Mouse (Mus musculus): ENCODE measurements around the gene Gm49325. TPM values are rescaled to one million over a fixed set of nuclear protein-coding genes. Genes with fewer than 3 reads are reported as not detected.
A peak's percentile ranks its signal among the peaks of the same experiment; 100 is the strongest.

Gm49325 gene
- total RNA-seq, 1 experiment, result 5.4 TPM

DNA sequence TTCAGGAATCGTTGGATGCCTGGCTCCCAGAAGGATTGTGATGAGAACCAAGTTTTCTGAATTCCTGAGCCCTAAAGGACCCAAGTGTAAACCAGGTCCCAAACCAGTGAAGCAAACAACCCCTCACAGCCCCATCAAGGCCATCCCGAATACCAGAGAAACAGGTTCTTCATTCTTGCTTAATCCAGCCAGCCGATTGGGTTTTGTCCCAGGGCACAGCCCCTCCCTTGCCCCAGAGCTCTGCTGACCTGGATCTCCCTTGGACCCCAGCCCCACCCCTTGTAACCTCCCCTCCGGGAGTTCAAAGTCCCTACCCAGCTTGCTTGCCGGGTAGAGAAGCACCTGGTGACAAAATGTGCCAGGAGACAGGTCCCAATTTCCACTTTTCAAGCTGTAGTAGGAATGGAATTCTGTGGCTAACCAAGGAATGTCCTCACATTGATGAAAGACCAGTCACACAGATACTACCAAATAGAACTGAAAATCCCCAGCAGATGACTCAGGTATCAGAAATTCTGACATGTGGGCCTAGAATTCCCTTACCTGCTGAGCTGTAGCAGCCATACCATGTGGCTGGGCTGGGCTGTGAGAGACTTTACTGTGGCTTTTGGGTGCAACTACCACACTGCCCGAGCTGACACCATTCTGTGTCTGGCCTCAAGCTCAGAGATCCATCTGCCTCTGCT lies 35.9 kb upstream of the Gm49325 start:
- no peak overlapping the region for H3K27ac ChIP-seq (ENCODE audit: insufficient read depth, low read depth, low read length, poor library complexity, severe bottlenecking)
- TF ChIP-seq MAFK (IDR thresholded peaks at IDR 0.05; ENCODE audit: insufficient read depth, low read depth, low read length), result no peak
- TF ChIP-seq ZNF384 (IDR thresholded peaks at IDR 0.05; ENCODE audit: low read depth, low read length), result no peak
- no peak for TF ChIP-seq CHD2 (IDR thresholded peaks at IDR 0.05; ENCODE audit: low read depth, low read length)
- no peak for TF ChIP-seq ZC3H11A (IDR thresholded peaks at IDR 0.05; ENCODE audit: borderline replicate concordance, low read depth, low read length)
- no peak for TF ChIP-seq HCFC1 (IDR thresholded peaks at IDR 0.05; ENCODE audit: borderline replicate concordance, insufficient read depth, low read length)
- H3K4me1 ChIP-seq (ENCODE audit: control insufficient read depth in 2 of 2, insufficient read depth in 2 of 2, low read length in 2 of 2, poor library complexity in 1 of 2), result peaks cover 2 to 23% of the 10 kb centered on the region in 2 experiments; a peak in 3 of 4 replicates
- H3K9me3 ChIP-seq (ENCODE audit: control insufficient read depth, insufficient read depth, low read depth, low read length), result no peaks in the 10 kb centered on the region
- DNase-seq (ENCODE audit: low read depth, low spot score), result no peak
- no peaks in the 10 kb centered on the region for H3K36me3 ChIP-seq (ENCODE audit: control insufficient read depth, insufficient read depth, low read length, poor library complexity, severe bottlenecking)
- no peak overlapping the region for H3K9ac ChIP-seq (ENCODE audit: insufficient read depth, low read depth, low read length, poor library complexity, severe bottlenecking)
- in situ Hi-C loops (cut with MboI; ENCODE audit: low sequenced_read_pairs in 2 of 2, unreplicated experiment in 2 of 2), result no loop called here
- no peak overlapping the region for H3K4me3 ChIP-seq (ENCODE audit: insufficient read depth in 1 of 2, low read depth in 1 of 2, low read length in 2 of 2, poor library complexity in 1 of 2, severe bottlenecking in 1 of 2)

- peak; percentile 51 for DNase-seq (ENCODE audit: low read depth, low spot score)
- Histone ChIP-seq H3K27ac (ENCODE audit: insufficient read depth, low read depth, low read length, poor library complexity, severe bottlenecking) (peak overlapping the region; percentile 61), H3K36me3 (ENCODE audit: control insufficient read depth, insufficient read depth, low read length, poor library complexity, severe bottlenecking) (no peaks in the 10 kb centered on the region), H3K9me3 (ENCODE audit: control insufficient read depth, insufficient read depth, low read depth, low read length) (no peaks in the 10 kb centered on the region), H3K9ac (ENCODE audit: insufficient read depth, low read depth, low read length, poor library complexity, severe bottlenecking) (no peak overlapping the region), H3K4me3 (ENCODE audit: insufficient read depth in 1 of 2, low read depth in 1 of 2, low read length in 2 of 2, poor library complexity in 1 of 2, severe bottlenecking in 1 of 2) (no peak overlapping the region), H3K4me1 (ENCODE audit: control insufficient read depth in 2 of 2, insufficient read depth in 2 of 2, low read length in 2 of 2, poor library complexity in 1 of 2) (peaks cover 2 to 23% of the 10 kb centered on the region in 2 experiments; a peak in 3 of 4 replicates)
- in situ Hi-C loops (cut with MboI; ENCODE audit: low sequenced_read_pairs in 2 of 2, unreplicated experiment in 2 of 2), result no loop called here
- TF ChIP-seq CHD2 (IDR thresholded peaks at IDR 0.05; ENCODE audit: low read depth, low read length) (no peak), ZC3H11A (IDR thresholded peaks at IDR 0.05; ENCODE audit: borderline replicate concordance, low read depth, low read length) (peak; percentile 7; the same call in 1 of the 2 replicates)
These were observed 33.8 kb upstream of the Gm49325 start for GRCm38 (mm10) chr10:77572225-77572624.

GRCm38 (mm10) chr10:77573162-77573561 lies 32.8 kb upstream of the Gm49325 start:
- in situ Hi-C loops (cut with MboI; ENCODE audit: low sequenced_read_pairs in 2 of 2, unreplicated experiment in 2 of 2), result no loop called here
- Histone ChIP-seq H3K9me3 (ENCODE audit: control insufficient read depth, insufficient read depth, low read depth, low read length) (no peaks in the 10 kb centered on the region), H3K4me3 (ENCODE audit: insufficient read depth in 1 of 2, low read depth in 1 of 2, low read length in 2 of 2, poor library complexity in 1 of 2, severe bottlenecking in 1 of 2) (no peak overlapping the region), H3K9ac (ENCODE audit: insufficient read depth, low read depth, low read length, poor library complexity, severe bottlenecking) (no peak overlapping the region), H3K36me3 (ENCODE audit: control insufficient read depth, insufficient read depth, low read length, poor library complexity, severe bottlenecking) (no peaks in the 10 kb centered on the region), H3K4me1 (ENCODE audit: control insufficient read depth in 2 of 2, insufficient read depth in 2 of 2, low read length in 2 of 2, poor library complexity in 1 of 2) (peaks cover 2 to 23% of the 10 kb centered on the region in 2 experiments; a peak in 3 of 4 replicates), H3K27ac (ENCODE audit: insufficient read depth, low read depth, low read length, poor library complexity, severe bottlenecking) (peak overlapping the region; percentile 46; the same call in 1 of the 2 replicates)
- no peak for DNase-seq (ENCODE audit: low read depth, low spot score)
- TF ChIP-seq ZC3H11A (IDR thresholded peaks at IDR 0.05; ENCODE audit: borderline replicate concordance, low read depth, low read length) (no peak), MAFK (IDR thresholded peaks at IDR 0.05; ENCODE audit: insufficient read depth, low read depth, low read length) (no peak), HCFC1 (IDR thresholded peaks at IDR 0.05; ENCODE audit: borderline replicate concordance, insufficient read depth, low read length) (no peak), ZNF384 (IDR thresholded peaks at IDR 0.05; ENCODE audit: low read depth, low read length) (no peak), CHD2 (IDR thresholded peaks at IDR 0.05; ENCODE audit: low read depth, low read length) (no peak)

DNA sequence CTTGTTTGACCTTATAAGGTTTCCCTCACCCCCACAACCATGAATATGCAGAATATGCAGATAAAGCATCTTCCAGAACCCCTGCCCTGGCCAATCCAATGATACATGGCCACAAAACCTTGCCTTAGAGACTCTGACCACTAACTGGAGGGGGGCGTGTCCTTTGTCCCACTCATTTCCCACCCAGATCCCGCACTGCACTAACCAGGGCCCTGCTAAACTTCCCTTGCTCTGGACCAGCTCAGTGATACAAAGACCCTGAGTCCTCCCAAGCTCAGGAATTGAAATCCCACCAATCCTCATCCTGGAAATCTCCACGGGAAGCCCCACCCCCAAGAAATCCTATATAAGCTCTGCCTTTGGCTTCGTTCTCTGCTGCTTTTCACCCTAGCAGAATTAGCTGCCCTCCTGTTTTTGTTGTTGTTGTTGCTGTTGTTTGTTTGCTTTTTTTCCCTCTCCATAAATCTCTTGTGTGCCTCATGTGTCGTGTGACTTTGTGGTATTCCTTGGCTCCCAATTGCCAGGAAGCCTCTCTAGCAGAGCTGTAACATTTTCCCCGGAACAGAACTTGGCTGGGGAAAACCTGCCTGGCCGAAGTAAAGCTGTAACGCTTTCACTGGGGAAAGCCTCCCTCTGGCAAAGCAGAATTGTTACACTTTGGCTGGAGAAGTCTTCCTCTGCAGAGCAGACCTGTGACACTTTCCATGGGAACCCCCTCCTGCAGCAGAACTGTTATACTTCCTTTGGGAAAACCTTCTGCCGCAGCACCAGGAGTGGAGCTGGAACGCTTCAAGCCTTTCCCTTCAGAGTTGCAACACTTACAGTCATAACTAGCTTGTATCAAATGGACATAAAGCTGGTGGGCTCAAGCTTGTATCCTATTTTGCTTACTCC lies 25.7 kb upstream of the Gm49325 start:
- in situ Hi-C loops (cut with MboI; ENCODE audit: low sequenced_read_pairs in 2 of 2, unreplicated experiment in 2 of 2), result no loop called here
- H3K9me3 ChIP-seq (ENCODE audit: control insufficient read depth, insufficient read depth, low read depth, low read length), result no peaks in the 10 kb centered on the region
- peaks cover 4% of the 10 kb centered on the region; the same call in 1 of the 2 replicates for H3K36me3 ChIP-seq (ENCODE audit: control insufficient read depth, insufficient read depth, low read length, poor library complexity, severe bottlenecking)
- DNase-seq (ENCODE audit: low read depth, low spot score), result no peak
- TF ChIP-seq ZNF384 (IDR thresholded peaks at IDR 0.05; ENCODE audit: low read depth, low read length), result no peak
- no peak for TF ChIP-seq CHD2 (IDR thresholded peaks at IDR 0.05; ENCODE audit: low read depth, low read length)
- no peak for TF ChIP-seq MAFK (IDR thresholded peaks at IDR 0.05; ENCODE audit: insufficient read depth, low read depth, low read length)
- no peak for TF ChIP-seq HCFC1 (IDR thresholded peaks at IDR 0.05; ENCODE audit: borderline replicate concordance, insufficient read depth, low read length)
- no peak for TF ChIP-seq ZC3H11A (IDR thresholded peaks at IDR 0.05; ENCODE audit: borderline replicate concordance, low read depth, low read length)
- H3K4me3 ChIP-seq (ENCODE audit: insufficient read depth in 1 of 2, low read depth in 1 of 2, low read length in 2 of 2, poor library complexity in 1 of 2, severe bottlenecking in 1 of 2), result no peak overlapping the region
- no peak overlapping the region for H3K9ac ChIP-seq (ENCODE audit: insufficient read depth, low read depth, low read length, poor library complexity, severe bottlenecking)
- H3K4me1 ChIP-seq (ENCODE audit: control insufficient read depth in 2 of 2, insufficient read depth in 2 of 2, low read length in 2 of 2, poor library complexity in 1 of 2), result peaks cover 2 to 17% of the 10 kb centered on the region in 2 experiments; a peak in 3 of 4 replicates
- H3K27ac ChIP-seq (ENCODE audit: insufficient read depth, low read depth, low read length, poor library complexity, severe bottlenecking), result no peak overlapping the region

Data from ES-E14 (cell line).